Mouse (Mus musculus) layer of hippocampus, adult 2 months (tissue): ENCODE data around the gene Rasa2. TPM values are rescaled to one million over a fixed set of nuclear protein-coding genes. Genes with fewer than 3 reads are reported as not detected.
"Not testable (repeated sequence)": the region's sequence is repeated elsewhere in the genome, so short reads cannot be mapped to it uniquely, and the experiment has no call there.

ENCODE experiments used
- DNase-seq, 2 experiments: peaks; one replicate each; pipeline ENCODE4 v3.0.0; 2022; ENCODE audit warnings: low spot score in 2 of 2
- H3K27ac ChIP-seq: fragments of 200-600 bp; 2 replicates; pipeline ENCODE4 v1.8.1; 2022
- H3K4me3 ChIP-seq: fragments of 200-600 bp; 2 replicates; pipeline ENCODE4 v1.8.1; 2022; ENCODE audit warnings: mild to moderate bottlenecking
- CTCF ChIP-seq: fragments of 200-600 bp; conservative IDR thresholded peaks from 2 replicates; pipeline ENCODE4 v1.8.1; 2022; ENCODE audit warnings: antibody characterized with exemption, mild to moderate bottlenecking, moderate library complexity
- total RNA-seq, 2 experiments: library from RNA; stranded (reverse); gene quantifications; 2 replicates each; pipeline ENCODE4 v1.2.3; 2021

Rasa2 gene
- total RNA-seq, 2 experiments from 2014 or later: 27.7 to 31.8 TPM

DNA sequence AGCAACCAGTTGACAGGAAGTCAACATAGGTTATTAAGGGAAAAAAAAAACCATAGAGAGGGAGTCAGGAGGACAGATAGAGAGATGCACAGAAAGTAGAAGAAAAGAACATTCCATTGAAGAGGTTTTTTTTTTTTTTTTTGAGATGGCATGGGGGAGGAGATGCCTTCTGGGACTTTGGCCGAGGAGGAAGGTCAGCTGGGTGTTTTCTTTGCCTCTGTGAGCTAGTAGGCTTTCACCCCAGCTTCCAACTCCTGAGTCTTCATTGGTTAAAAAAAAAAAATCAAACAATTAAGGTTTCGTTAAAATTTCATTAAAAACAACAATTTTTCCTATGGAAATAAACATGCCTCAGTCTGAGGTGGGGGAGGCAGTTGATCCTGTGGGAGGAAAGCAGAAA, 28.4 kb upstream of the Rasa2 start:
- peak overlapping the region; percentile 80 for H3K27ac ChIP-seq
- DNase-seq: no peak
- no peak for TF ChIP-seq CTCF

DNA sequence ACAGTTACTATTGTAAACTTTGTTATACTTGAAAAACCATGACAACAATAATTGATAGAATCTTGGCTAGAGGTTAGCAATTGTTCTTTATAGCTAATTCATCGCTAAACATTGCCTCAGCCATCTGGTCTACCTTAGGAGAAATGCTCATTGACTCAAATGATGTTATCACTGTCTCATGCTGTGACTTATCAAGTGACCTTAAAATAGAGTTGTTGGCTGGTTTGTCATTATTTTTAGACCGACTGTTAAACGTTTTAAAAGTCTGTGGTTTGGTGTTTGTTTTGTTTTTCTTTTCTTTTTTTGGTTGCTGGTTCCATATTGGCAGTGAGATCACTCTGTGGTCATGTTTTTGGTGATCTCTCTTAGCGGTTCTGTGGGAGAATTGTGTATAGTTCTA, 22.1 kb upstream of the Rasa2 start:
- H3K4me3 ChIP-seq: no peak overlapping the region
- DNase-seq: no peak
- H3K27ac ChIP-seq: no peak overlapping the region
- TF ChIP-seq CTCF: no peak

More for the DNA sequence above, 28.4 kb upstream of the Rasa2 start:
- H3K4me3 ChIP-seq: no peak overlapping the region

DNA sequence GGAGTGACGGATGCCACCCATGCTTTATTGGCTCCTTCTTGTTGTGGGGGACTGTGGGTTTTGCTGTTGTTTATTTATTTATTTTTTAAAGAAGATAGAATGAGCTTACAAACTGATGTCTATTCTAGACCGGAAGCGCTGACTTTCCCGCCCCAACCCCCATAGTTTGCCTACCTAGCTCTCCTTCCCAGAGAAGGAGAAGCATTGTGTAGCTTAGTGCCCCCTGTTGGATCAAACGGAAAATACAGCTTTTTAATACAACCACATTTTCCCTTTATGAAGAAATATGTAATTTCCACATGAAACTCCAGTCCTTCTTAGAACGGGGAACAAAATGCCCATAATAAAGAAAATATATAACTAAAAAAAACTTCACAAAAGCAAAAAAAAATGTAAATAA, 21.3 kb upstream of the Rasa2 start:
- no peak for DNase-seq
- H3K27ac ChIP-seq: no peak overlapping the region
- H3K4me3 ChIP-seq: no peak overlapping the region
- TF ChIP-seq CTCF: peak; percentile 74

DNA sequence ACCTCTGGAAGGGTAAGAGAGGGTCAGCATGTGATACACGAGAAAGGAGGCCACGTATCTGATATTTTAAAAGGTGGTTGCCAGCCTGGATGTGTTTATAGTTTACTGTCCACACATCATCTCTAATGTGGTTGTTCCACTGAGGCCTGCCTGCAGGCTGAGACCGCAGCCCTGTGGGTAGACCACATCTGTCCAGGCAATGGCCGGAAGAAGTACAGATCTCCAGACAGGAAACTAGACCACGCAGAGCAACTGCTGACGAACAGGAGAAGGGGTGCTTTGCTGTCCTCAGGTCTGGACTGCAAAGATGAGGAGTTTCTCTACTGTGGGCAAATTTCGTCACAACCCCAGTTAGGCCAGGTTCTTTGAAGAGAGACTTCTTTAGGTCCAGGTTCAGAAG, 19.4 kb upstream of the Rasa2 start:
- Histone ChIP-seq H3K4me3 (no peak overlapping the region), H3K27ac (no peak overlapping the region)
- no peak for DNase-seq
- no peak for TF ChIP-seq CTCF

DNA sequence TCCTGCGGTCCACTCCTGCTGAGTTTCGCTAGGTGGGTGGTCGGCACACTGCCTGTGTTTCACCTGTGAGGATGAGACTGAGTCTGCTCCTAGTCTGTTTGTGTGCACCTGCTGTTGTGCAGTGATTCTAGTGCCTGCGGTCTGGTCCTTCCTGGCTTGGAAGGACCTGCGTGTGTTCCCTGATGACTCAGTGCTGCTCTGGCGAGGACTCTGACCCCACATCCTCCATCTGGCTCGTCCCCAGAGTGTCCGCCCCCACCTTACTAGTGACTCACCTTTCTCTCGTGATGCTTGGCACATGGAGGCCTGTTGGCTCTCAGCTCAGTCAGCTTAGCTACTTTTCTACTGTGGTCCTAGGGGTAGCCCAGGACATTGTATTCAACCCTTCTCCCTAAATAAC, 18.5 kb upstream of the Rasa2 start:
- no peak for TF ChIP-seq CTCF
- Histone ChIP-seq H3K27ac (0 out of 2 replicates have a peak overlapping the region, but pooled peaks have one; percentile 2), H3K4me3 (no peak overlapping the region)
- DNase-seq: no peak

DNA sequence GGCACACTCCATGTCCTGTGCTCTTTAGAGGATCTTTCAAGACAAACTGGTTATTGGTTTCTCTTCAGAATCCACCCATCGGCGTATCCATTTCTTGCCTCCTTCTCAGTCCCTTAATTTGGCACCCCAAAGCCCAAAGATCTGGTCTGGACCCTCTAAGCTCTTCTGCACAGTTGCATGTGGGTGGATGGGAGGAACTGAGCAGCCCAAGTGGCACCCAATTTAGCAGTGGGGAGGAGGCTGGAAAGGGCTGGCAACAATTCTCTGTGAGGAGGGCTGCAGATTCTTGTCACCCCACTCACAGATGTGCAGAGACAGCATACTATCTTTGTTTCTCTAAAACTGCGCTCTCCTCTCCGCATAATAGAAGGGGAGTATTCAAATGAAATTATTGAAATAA, 17.9 kb upstream of the Rasa2 start:
- TF ChIP-seq CTCF: no peak
- DNase-seq: peak in 1 of 2 experiments; percentile 37
- Histone ChIP-seq H3K27ac (0 out of 2 replicates have a peak overlapping the region, but pooled peaks have one; percentile 2), H3K4me3 (no peak overlapping the region)

DNA sequence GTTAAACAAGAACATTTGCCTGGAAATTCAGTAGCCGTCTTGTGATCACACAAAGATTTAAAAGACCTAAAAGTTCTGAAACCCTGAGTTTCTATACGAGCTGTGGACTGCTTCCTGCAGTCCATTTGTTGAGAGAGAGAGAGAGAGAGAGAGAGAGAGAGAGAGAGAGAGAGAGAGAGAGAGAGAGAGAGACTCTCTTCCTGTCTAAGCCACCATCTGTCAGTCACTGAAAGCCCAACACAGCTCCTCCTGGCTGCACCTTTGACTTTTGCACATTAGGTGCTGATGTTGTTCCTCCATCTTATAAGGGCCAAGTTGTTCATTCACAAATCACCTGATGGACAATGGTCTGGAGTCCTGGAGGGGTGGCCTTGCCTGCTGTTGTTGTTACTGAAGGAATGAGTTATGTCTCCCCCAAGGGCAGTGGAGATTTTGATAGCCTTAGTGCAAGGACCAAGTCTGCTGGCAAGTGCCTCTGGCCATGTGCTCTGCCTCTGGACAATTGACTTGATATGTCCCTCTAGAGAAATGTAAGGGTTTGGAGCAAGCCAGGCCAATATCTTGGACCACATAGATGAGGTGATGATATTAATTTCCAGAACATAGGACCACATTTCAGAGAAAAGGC, 15.4 kb upstream of the Rasa2 start:
- DNase-seq: no peak
- no peak for TF ChIP-seq CTCF

DNA sequence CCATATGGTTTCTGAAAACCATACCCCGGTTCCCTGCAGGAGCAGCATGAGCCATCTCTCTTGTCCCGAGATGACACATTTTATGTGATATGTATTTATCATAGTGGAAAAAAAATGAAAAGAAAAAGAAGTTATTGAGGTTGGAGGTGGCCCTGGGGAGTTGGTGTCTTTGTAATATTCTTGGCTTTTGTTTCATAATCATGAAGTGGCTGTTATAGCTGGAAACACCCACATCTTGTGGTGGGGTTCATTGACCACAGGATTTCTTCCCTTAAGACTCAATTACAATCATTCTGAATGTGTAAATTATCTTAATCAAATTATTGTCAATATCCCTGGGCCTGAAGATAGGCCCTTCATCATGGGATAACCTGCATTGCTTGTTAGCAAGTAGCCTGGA, 13.4 kb upstream of the Rasa2 start:
- no peak for DNase-seq
- no peak overlapping the region for H3K4me3 ChIP-seq
- no peak overlapping the region for H3K27ac ChIP-seq
- TF ChIP-seq CTCF: no peak

More for the DNA sequence above, 15.4 kb upstream of the Rasa2 start:
- no peak overlapping the region for H3K4me3 ChIP-seq
- H3K27ac ChIP-seq: no peak overlapping the region

DNA sequence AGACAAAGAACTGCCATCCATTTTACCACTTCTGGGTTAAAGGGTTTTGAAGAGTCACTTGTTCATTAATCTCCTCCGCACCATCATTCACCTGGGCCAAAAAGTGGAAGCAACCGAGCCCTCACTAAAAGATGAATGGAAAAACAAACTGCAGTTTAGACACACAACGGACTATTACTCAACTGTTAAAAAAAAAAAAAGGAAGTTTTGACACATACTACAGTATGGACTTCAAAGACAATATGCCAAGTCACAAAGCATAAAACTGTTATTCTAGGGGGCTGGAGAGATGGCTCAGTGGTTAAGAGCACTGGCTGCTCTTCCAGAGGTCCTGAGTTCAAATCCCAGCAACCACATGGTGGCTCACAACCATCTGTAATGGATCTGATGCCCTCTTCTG, 12.6 kb upstream of the Rasa2 start:
- not testable (repeated sequence) for H3K27ac ChIP-seq, DNase-seq, H3K4me3 ChIP-seq

DNA sequence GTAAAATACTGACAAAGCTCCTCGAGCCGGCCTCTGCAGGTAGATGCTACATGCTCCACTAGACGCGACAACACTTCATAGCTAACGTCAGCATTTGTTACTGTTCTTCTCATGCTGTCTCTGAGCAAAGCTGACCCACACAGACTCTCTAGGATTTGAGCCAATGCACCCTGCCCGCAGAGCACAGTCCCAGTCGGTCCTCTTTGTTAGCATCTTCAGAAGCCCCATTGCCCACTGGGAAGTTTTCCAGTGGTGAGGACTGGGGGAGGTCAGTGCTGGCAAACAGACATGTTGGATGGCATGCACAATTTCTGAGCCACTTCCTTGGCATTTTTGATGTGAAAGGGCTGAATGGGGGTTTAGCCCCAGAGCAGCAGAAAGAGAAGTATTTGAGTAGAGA, 8.0 kb upstream of the Rasa2 start:
- DNase-seq: peak; percentile 28 to 64
- TF ChIP-seq CTCF: no peak
- Histone ChIP-seq H3K27ac (no peak overlapping the region; the same call in 1 of the 2 replicates), H3K4me3 (no peak overlapping the region)

DNA sequence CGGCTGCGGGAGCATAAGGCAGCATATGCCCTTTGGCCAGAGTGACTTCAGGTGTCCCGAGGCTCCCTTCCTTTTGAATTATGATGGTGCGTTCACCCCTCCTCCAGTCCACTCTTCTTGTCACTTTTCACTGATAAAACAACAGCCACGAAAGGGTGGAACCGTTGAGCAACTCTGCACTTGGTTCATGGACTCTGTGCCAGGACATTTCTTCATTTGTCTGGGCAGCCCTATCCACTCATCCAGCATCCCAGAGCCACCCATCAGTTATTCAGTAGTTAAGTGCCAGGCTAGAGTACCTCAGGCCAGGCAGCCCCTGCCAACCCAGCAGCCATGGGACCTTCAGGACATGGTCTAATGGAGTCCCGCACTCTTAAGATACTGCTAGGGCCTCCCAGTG, 7.1 kb upstream of the Rasa2 start:
- no peak overlapping the region for H3K27ac ChIP-seq
- H3K4me3 ChIP-seq: no peak overlapping the region
- DNase-seq: no peak
- TF ChIP-seq CTCF: no peak

DNA sequence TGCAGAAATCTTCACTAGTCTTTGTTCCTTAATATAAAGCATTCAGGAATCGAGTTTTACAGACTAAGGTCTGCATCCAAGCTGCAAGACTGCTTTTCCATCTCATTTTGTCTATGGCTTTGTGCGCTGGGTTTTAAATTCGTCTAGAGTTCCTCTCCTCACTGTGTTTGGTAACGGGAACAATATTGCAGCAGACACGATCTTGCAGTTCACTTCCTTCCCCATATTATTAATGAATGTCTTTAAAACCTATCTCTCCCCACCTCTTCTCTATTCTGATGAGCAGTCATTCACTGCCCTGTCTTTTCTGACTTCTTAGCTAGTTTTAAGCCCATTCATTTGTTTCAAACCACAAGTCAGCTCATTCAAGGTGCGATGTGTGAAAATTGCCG, 5.7 kb upstream of the Rasa2 start:
- TF ChIP-seq CTCF: no peak
- Histone ChIP-seq H3K27ac (no peak overlapping the region), H3K4me3 (no peak overlapping the region)
- DNase-seq: no peak

DNA sequence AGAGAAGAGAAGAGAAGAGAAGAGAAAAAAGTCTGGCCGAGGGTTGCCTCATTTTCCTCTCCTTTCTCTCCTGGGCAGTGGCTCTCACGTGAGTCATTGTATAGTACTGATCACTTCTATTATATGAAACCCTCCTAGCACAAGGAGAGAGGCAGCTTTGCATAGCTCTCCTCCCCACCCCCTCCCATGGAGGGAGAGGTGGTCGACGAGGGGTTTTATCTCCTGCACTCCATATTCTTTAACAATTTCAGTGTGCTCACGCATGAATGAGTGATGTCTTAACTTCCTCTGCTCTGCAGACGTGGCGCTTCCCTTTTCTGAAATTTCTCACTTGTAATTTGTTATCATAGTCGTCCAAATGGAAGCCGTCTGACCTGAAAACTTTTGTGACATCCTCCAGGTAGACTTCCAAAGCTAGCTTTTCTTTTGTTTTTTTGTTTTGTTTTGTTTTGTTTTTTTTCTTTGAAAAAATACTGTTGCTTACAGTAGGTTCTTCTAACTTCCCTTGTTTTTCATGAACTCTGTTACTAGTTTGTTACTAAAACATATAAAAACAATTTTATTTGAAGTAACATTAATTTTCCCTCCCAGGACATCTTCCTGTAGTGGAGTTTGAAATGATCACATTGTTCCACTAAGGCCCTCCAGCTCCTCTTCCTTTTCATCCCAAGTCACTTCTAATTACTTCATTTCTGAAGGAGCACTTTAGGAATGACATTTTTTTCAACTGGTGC, 5.2 kb upstream of the Rasa2 start:
- Histone ChIP-seq H3K4me3 (no peak overlapping the region), H3K27ac (no peak overlapping the region)
- TF ChIP-seq CTCF: no peak
- DNase-seq: no peak

DNA sequence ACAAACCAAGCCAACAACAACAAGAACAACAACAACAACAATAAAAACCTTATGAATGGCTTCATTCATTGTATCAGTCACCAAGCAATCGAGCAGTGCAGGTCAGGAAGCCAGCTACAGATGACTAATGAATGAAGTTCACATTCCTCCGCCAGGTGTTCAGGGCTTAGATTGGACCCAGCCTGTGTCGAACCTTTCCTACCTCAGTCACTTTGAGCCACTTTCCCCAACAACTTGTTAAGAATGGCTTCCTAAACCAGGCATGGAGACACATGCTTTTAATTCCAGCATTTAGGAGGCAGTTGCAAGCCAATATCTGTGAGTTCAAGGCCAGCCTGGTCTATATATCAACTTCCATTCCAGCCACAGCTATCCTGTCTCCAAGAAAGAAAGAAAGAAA, 4.5 kb upstream of the Rasa2 start:
- H3K4me3 ChIP-seq: no peak overlapping the region
- no peak for DNase-seq
- TF ChIP-seq CTCF: no peak
- no peak overlapping the region for H3K27ac ChIP-seq
